25 mouse cellular contexts compared by ENCODE assay signal in genomic region chr1:18170573-18170972, GRCm38 (mm10). TPM values are rescaled to one million over a fixed set of nuclear protein-coding genes. Genes with fewer than 3 reads are reported as not detected.
DNase-seq lines count a peak whose midpoint lies in the region; ATAC-seq lines count a peak whose summit lies in the region.
"Had no signal": no experiment of that assay in that cellular context is flagged by ENCODE, and none has a peak within 500 bp of the region (broad histone marks: within the 10 kb centered on the region; RNA-seq: fewer than 3 reads in every experiment).

No protein-coding gene starts in this region.

- H3K4me2 ChIP-seq in forebrain, embryonic 16.5 days (ENCODE audit: low read length) = no peak overlapping the region
- no peak overlapping the region for H3K4me2 ChIP-seq in forebrain, embryonic 13.5 days
- H3K4me2 ChIP-seq: embryonic facial prominence, embryonic 12.5 days; embryonic facial prominence, embryonic 15.5 days; forebrain, embryonic 12.5 days; heart, embryonic 11.5 days; hindbrain, embryonic 12.5 days; hindbrain, embryonic 15.5 days had no signal

- ATAC-seq in forebrain, embryonic 16.5 days = peak; percentile 54; the same call in 1 of the 2 replicates
- no peak; the same call in 1 of the 2 replicates for ATAC-seq in forebrain, embryonic 13.5 days
- ATAC-seq: intestine, postnatal 0 days had no signal

- no peak overlapping the region for H3K27ac ChIP-seq in forebrain, embryonic 16.5 days (ENCODE audit: low read length)
- no peak overlapping the region for H3K27ac ChIP-seq in forebrain, embryonic 13.5 days
- H3K27ac ChIP-seq: embryonic facial prominence, embryonic 12.5 days; embryonic facial prominence, embryonic 15.5 days; forebrain, embryonic 12.5 days; gastrocnemius, adult 2 months; hindbrain, embryonic 12.5 days; hindbrain, embryonic 15.5 days had no signal

- no peak overlapping the region for H3K9ac ChIP-seq in forebrain, embryonic 16.5 days (replicated peaks; ENCODE audit: low read depth, low read length)
- no peak overlapping the region for H3K9ac ChIP-seq in forebrain, embryonic 13.5 days
- H3K9ac ChIP-seq: embryonic facial prominence, embryonic 12.5 days; embryonic facial prominence, embryonic 15.5 days; forebrain, embryonic 12.5 days; hindbrain, embryonic 12.5 days; hindbrain, embryonic 15.5 days had no signal

- H3K36me3 ChIP-seq in forebrain, embryonic 16.5 days (ENCODE audit: control insufficient read depth, insufficient read depth) = no peaks in the 10 kb centered on the region
- no peaks in the 10 kb centered on the region for H3K36me3 ChIP-seq in forebrain, embryonic 13.5 days (ENCODE audit: poor library complexity, severe bottlenecking)
- H3K36me3 ChIP-seq: embryonic facial prominence, embryonic 12.5 days; embryonic facial prominence, embryonic 15.5 days; forebrain, embryonic 12.5 days; hindbrain, embryonic 12.5 days; hindbrain, embryonic 15.5 days had no signal

- H3K4me1 ChIP-seq in forebrain, embryonic 16.5 days (replicated peaks; ENCODE audit: control insufficient read depth, insufficient read depth, low read length) = no peaks in the 10 kb centered on the region
- H3K4me1 ChIP-seq in forebrain, embryonic 13.5 days = no peaks in the 10 kb centered on the region
- H3K4me1 ChIP-seq: embryonic facial prominence, embryonic 12.5 days; embryonic facial prominence, embryonic 15.5 days; forebrain, embryonic 12.5 days; hindbrain, embryonic 12.5 days; hindbrain, embryonic 15.5 days had no signal

- peak; percentile 8 to 15 for DNase-seq in cerebellum, postnatal 10 days
- DNase-seq in cerebellum, adult 8-10 months = no peak
- DNase-seq in R1 (ENCODE audit: low read depth, low spot score) = peak; percentile 19
- no peak for DNase-seq in ovary, adult 18-20 months (ENCODE audit: low spot score)
- DNase-seq: adrenal gland, postnatal 10 days; adrenal gland, postnatal 36 days; cerebellum, adult 11-12 months; cerebellum, adult 9-10 months; cerebellum, postnatal 25 days; gastrocnemius, adult 2 months; gastrocnemius, postnatal 14 days; heart, adult 11 months had no signal

- 53% methylated on average over 4 of the region's 4 CpGs for WGBS in forebrain, embryonic 16.5 days
- 73% methylated on average over 4 of the region's 4 CpGs for WGBS in forebrain, embryonic 13.5 days

- no peaks in the 10 kb centered on the region for H3K27me3 ChIP-seq in forebrain, embryonic 16.5 days (replicated peaks; ENCODE audit: control insufficient read depth, insufficient read depth, low read length)
- H3K27me3 ChIP-seq in forebrain, embryonic 13.5 days = no peaks in the 10 kb centered on the region
- H3K27me3 ChIP-seq: embryonic facial prominence, embryonic 12.5 days; embryonic facial prominence, embryonic 15.5 days; forebrain, embryonic 12.5 days; hindbrain, embryonic 12.5 days; hindbrain, embryonic 15.5 days had no signal

- no peak overlapping the region for H3K4me3 ChIP-seq in forebrain, embryonic 16.5 days (replicated peaks; ENCODE audit: low read length)
- no peak overlapping the region for H3K4me3 ChIP-seq in forebrain, embryonic 13.5 days
- H3K4me3 ChIP-seq: embryonic facial prominence, embryonic 12.5 days; embryonic facial prominence, embryonic 15.5 days; forebrain, embryonic 12.5 days; gastrocnemius, adult 2 months; hindbrain, embryonic 12.5 days; hindbrain, embryonic 15.5 days had no signal

- no peaks in the 10 kb centered on the region for H3K9me3 ChIP-seq in forebrain, embryonic 16.5 days (ENCODE audit: control insufficient read depth, low read length)
- H3K9me3 ChIP-seq in forebrain, embryonic 13.5 days (replicated peaks) = no peaks in the 10 kb centered on the region
- H3K9me3 ChIP-seq: embryonic facial prominence, embryonic 12.5 days; embryonic facial prominence, embryonic 15.5 days; forebrain, embryonic 12.5 days; hindbrain, embryonic 12.5 days; hindbrain, embryonic 15.5 days had no signal

RNA-seq across cellular contexts. Expression of gene Crisp4, which starts 24.9 kb away (rescaled TPM):
- not detected in 2 replicates for polyA plus RNA-seq in forebrain, embryonic 16.5 days (2015; fragmentation: Nextera tagmentation; extraction: Ambion mirVana)
- not detected in 2 replicates for polyA plus RNA-seq in forebrain, embryonic 13.5 days (2015; fragmentation: Nextera tagmentation; extraction: Ambion mirVana)
- polyA plus RNA-seq: embryonic facial prominence, embryonic 12.5 days; embryonic facial prominence, embryonic 15.5 days; forebrain, embryonic 12.5 days; frontal cortex, adult 2 months; heart, embryonic 11.5 days; heart, embryonic 14.5 days; heart, postnatal 0 days; hindbrain, embryonic 12.5 days; hindbrain, embryonic 15.5 days; intestine, embryonic 14.5 days; intestine, postnatal 0 days had no signal

Comparison
In these comparisons a context has a peak if more than half of its experiments do, and no peak if none do; other contexts are left out.
1. DNase-seq: peak in cerebellum, postnatal 10 days (2 of 2) and R1 (single experiment); none in cerebellum, adult 8-10 months (single experiment) and ovary, adult 18-20 months (single experiment).